Mouse (Mus musculus) ES-Bruce4 (cell line): ENCODE results near the gene Asic2.

ENCODE experiments used
- CTCF ChIP-seq: IDR thresholded peaks from one replicate; pipeline ENCODE4 v1.8.1; 2011; ENCODE audit warnings: low read depth, low read length
- POLR2A ChIP-seq: IDR thresholded peaks from one replicate; pipeline ENCODE4 v1.8.1; 2011; ENCODE audit warnings: low read length; ENCODE audit not compliant: insufficient read depth

DNA sequence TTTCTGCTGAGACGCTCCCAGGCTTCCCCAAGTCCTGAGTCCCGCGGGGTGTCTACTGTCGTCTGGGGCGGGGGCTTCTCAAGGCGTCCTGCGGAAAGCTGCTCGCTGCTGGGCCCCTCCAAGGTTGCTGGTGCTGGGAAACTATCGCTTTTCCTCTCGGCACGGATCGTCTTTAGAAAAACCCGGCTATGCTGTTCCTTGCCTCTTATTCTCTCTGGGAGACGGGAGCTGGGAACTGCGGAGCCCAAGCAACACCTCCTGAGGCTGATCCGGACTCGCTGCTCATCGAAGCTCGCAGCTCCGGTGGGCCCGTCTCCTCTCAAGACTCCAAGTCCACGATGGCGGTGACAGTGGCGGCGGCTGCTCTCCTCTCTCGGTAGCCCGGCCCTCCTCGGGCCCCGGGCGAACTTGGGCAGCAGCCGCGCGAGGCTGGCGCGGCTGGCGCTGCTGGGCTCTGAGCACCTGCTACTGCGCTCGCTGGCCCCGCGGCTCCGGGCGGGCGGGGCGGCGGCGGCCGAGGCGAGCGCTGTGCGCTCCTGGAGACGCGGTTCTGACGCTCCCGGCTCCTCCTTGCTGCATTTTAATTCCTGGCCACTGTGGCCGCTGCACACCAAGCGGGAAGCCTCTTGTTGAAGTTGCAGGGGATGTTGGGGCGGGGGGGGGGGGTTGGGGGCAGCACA, 815.0 kb downstream of the Asic2 start:
- TF ChIP-seq POLR2A (no peak), CTCF (no peak)
